Mouse (Mus musculus): ENCODE results near the gene Vsx2. TPM values are rescaled to one million over a fixed set of nuclear protein-coding genes. Genes with fewer than 3 reads are reported as not detected.

The Vsx2 gene
- polyA plus RNA-seq, 1 experiment from 2014 or later: not detected

GRCm38 (mm10) chr12:84541391-84541958 lies 28.1 kb upstream of the Vsx2 start:
- no peaks in the 10 kb centered on the region for H3K27me3 ChIP-seq
- in situ Hi-C loops (cut with MboI; ENCODE audit: low pct_unique_long_range_greater_than_20kb): loop anchor here (5.0 kb wide), 1 partner anchor 46 kb away; no protein-coding TSS in a partner anchor
- ChIA-PET CTCF (interaction anchor here (1.2 to 1.5 kb wide), 2 partner anchors 12 to 48 kb away, joined by 3 to 4 read pairs; no protein-coding TSS in a partner anchor), POLR2A (no interaction called here)
- ATAC-seq (no peak), DNase-seq (ENCODE audit: low read depth, low spot score) (no peak)
- TF ChIP-seq CTCF (IDR thresholded peaks at IDR 0.05): no peak

- POLR2A ChIA-PET: interaction anchor here (0.6 kb wide), 1 partner anchor 70 kb away, joined by 3 read pairs; no protein-coding TSS in a partner anchor
- CTCF ChIA-PET: no interaction called here
- TF ChIP-seq CTCF (IDR thresholded peaks at IDR 0.05): peak; percentile 90
- in situ Hi-C loops (cut with MboI; ENCODE audit: low pct_unique_long_range_greater_than_20kb): no loop called here
- DNase-seq (ENCODE audit: low read depth, low spot score) (no peak), ATAC-seq (no peak)
- peaks cover 4% of the 10 kb centered on the region for H3K27me3 ChIP-seq
Measured at GRCm38 (mm10) chr12:84546028-84546427, 23.5 kb upstream of the Vsx2 start.

- ChIA-PET POLR2A (no interaction called here), CTCF (no interaction called here)
- DNase-seq (ENCODE audit: low read depth, low spot score) (no peak), ATAC-seq (no peak)
- in situ Hi-C loops (cut with MboI; ENCODE audit: low pct_unique_long_range_greater_than_20kb): no loop called here
- TF ChIP-seq CTCF (IDR thresholded peaks at IDR 0.05): no peak
- peaks cover 4% of the 10 kb centered on the region for H3K27me3 ChIP-seq
Measured at GRCm38 (mm10) chr12:84546577-84547085, 22.9 kb upstream of the Vsx2 start.

- TF ChIP-seq CTCF (IDR thresholded peaks at IDR 0.05): no peak
- DNase-seq (ENCODE audit: low read depth, low spot score): no peak
- ChIA-PET POLR2A (no interaction called here), CTCF (interaction anchor here (1.0 to 2.1 kb wide), 2 partner anchors 9 to 41 kb away, joined by 3 to 5 read pairs; no protein-coding TSS in a partner anchor)
- peaks cover 4% of the 10 kb centered on the region for H3K27me3 ChIP-seq
- ATAC-seq: no peak
- in situ Hi-C loops (cut with MboI; ENCODE audit: low pct_unique_long_range_greater_than_20kb): no loop called here
Measured at GRCm38 (mm10) chr12:84548251-84548650, 21.3 kb upstream of the Vsx2 start.

- in situ Hi-C loops (cut with MboI; ENCODE audit: low pct_unique_long_range_greater_than_20kb): no loop called here
- ChIA-PET CTCF (no interaction called here), POLR2A (no interaction called here)
- DNase-seq (ENCODE audit: low read depth, low spot score) (no peak), ATAC-seq (no peak)
- TF ChIP-seq CTCF (IDR thresholded peaks at IDR 0.05): no peak
- peaks cover 9% of the 10 kb centered on the region for H3K27me3 ChIP-seq
Measured at GRCm38 (mm10) chr12:84555218-84555617, 14.3 kb upstream of the Vsx2 start.

GRCm38 (mm10) chr12:84562558-84562957 lies 7.0 kb upstream of the Vsx2 start:
- in situ Hi-C loops (cut with MboI; ENCODE audit: low pct_unique_long_range_greater_than_20kb): no loop called here
- POLR2A ChIA-PET: no interaction called here
- CTCF ChIA-PET: no interaction called here
- ATAC-seq: no peak
- DNase-seq (ENCODE audit: low read depth, low spot score): no peak
- H3K27me3 ChIP-seq: peaks cover 24% of the 10 kb centered on the region
- no peak for TF ChIP-seq CTCF (IDR thresholded peaks at IDR 0.05)

- peaks cover 40% of the 10 kb centered on the region for H3K27me3 ChIP-seq
- in situ Hi-C loops (cut with MboI; ENCODE audit: low pct_unique_long_range_greater_than_20kb): no loop called here
- POLR2A ChIA-PET: no interaction called here
- no peak for TF ChIP-seq CTCF (IDR thresholded peaks at IDR 0.05)
- no peak for DNase-seq (ENCODE audit: low read depth, low spot score)
- ATAC-seq: no peak
- CTCF ChIA-PET: no interaction called here
Measured at GRCm38 (mm10) chr12:84567576-84567975, 2.0 kb upstream of the Vsx2 start.

GRCm38 (mm10) chr12:84569976-84570693 lies 573 bp downstream of the Vsx2 start:
- ChIA-PET CTCF (interaction anchor here (2.1 kb wide), 1 partner anchor 20 kb away, joined by 7 read pairs; no protein-coding TSS in a partner anchor), POLR2A (no interaction called here)
- DNase-seq (ENCODE audit: low read depth, low spot score) (no peak), ATAC-seq (no peak)
- H3K27me3 ChIP-seq: peaks cover 44% of the 10 kb centered on the region
- in situ Hi-C loops (cut with MboI; ENCODE audit: low pct_unique_long_range_greater_than_20kb): no loop called here
- TF ChIP-seq CTCF (IDR thresholded peaks at IDR 0.05): no peak

- DNase-seq (ENCODE audit: low read depth, low spot score) (no peak), ATAC-seq (no peak)
- H3K27me3 ChIP-seq: peaks cover 47% of the 10 kb centered on the region
- TF ChIP-seq CTCF (IDR thresholded peaks at IDR 0.05): no peak
- POLR2A ChIA-PET: no interaction called here
- CTCF ChIA-PET: interaction anchor here (2.1 kb wide), 1 partner anchor 19 kb away, joined by 7 read pairs; no protein-coding TSS in a partner anchor
- in situ Hi-C loops (cut with MboI; ENCODE audit: low pct_unique_long_range_greater_than_20kb): no loop called here
Measured at GRCm38 (mm10) chr12:84570694-84571415, 1.3 kb downstream of the Vsx2 start.

GRCm38 (mm10) chr12:84571466-84572340 lies 2.1 kb downstream of the Vsx2 start:
- CTCF ChIA-PET: no interaction called here
- peaks cover 47% of the 10 kb centered on the region for H3K27me3 ChIP-seq
- in situ Hi-C loops (cut with MboI; ENCODE audit: low pct_unique_long_range_greater_than_20kb): no loop called here
- ATAC-seq: no peak
- no peak for DNase-seq (ENCODE audit: low read depth, low spot score)
- POLR2A ChIA-PET: no interaction called here
- no peak for TF ChIP-seq CTCF (IDR thresholded peaks at IDR 0.05)

Data from Patski (cell line).